Mouse (Mus musculus) intestine, postnatal 0 days (tissue): Measurements from ENCODE around the gene D17H6S53E. TPM values are rescaled to one million over a fixed set of nuclear protein-coding genes. Genes with fewer than 3 reads are reported as not detected.

Source experiments
- ATAC-seq: fragments of 200-750 bp; cut with Nextera tagmentation; 2 replicates; pipeline ENCODE4 v1.8.0; 2017; ENCODE audit warnings: mild to moderate bottlenecking, moderate TSS enrichment, moderate library complexity
- H3K27ac ChIP-seq: fragments of 300-500 bp; sonication (generic); 2 replicates; pipeline ENCODE4 v1.5.1; 2014; ENCODE audit warnings: mild to moderate bottlenecking, low read depth, low read length, moderate library complexity
- H3K27me3 ChIP-seq: fragments of 300-500 bp; sonication (generic); replicated peaks from 2 replicates; pipeline ENCODE4 v1.6.1; 2014; ENCODE audit warnings: low read length, mixed read lengths; ENCODE audit not compliant: control insufficient read depth, insufficient read depth
- H3K36me3 ChIP-seq: fragments of 300-500 bp; sonication (generic); 2 replicates; pipeline ENCODE4 v1.6.1; 2014; ENCODE audit warnings: mild to moderate bottlenecking, moderate library complexity; ENCODE audit not compliant: control insufficient read depth, insufficient read depth
- H3K4me1 ChIP-seq: fragments of 300-500 bp; sonication (generic); replicated peaks from 2 replicates; pipeline ENCODE4 v1.6.1; 2014; ENCODE audit warnings: antibody characterized with exemption, low read length, mixed read lengths; ENCODE audit not compliant: control insufficient read depth, insufficient read depth
- H3K4me2 ChIP-seq: fragments of 300-500 bp; sonication (generic); replicated peaks from 2 replicates; pipeline ENCODE4 v1.6.1; 2014; ENCODE audit warnings: low read depth, mild to moderate bottlenecking, moderate library complexity
- H3K4me3 ChIP-seq: fragments of 300-500 bp; sonication (generic); 2 replicates; pipeline ENCODE4 v1.5.1; 2014; ENCODE audit warnings: low read depth, low read length
- H3K9ac ChIP-seq: fragments of 300-500 bp; sonication (generic); 2 replicates; pipeline ENCODE4 v1.6.1; 2014; ENCODE audit warnings: mild to moderate bottlenecking, low read depth, low read length
- H3K9me3 ChIP-seq: fragments of 300-500 bp; sonication (generic); 2 replicates; pipeline ENCODE4 v1.6.1; 2016; ENCODE audit warnings: mixed run types; ENCODE audit not compliant: control insufficient read depth
- CTCF ChIP-seq: sonication (generic); IDR thresholded peaks from 2 replicates; pipeline ENCODE4 v1.5.1; 2016; ENCODE audit warnings: low read depth, mild to moderate bottlenecking, control low read depth, antibody characterized with exemption, moderate library complexity
- WGBS: fragments of 180-500 bp; shearing (Covaris S2); extraction: QIAGEN DNeasy Blood & Tissue Kit; methylation state at CpG from one replicate; pipeline ENCODE4 v1.1.7; 2014; 5-methylcytosine and 5-hydroxymethylcytosine counted together
- polyA plus RNA-seq: library from polyadenylated mRNA; unstranded; fragments of >200 nt; fragmentation: Nextera tagmentation; extraction: Ambion mirVana; gene quantifications from 2 replicates; pipeline ENCODE4 v1.2.1, GENCODE M21; 2015

D17H6S53E gene
- 26.3 and 29.7 TPM in 2 replicates for polyA plus RNA-seq

DNA sequence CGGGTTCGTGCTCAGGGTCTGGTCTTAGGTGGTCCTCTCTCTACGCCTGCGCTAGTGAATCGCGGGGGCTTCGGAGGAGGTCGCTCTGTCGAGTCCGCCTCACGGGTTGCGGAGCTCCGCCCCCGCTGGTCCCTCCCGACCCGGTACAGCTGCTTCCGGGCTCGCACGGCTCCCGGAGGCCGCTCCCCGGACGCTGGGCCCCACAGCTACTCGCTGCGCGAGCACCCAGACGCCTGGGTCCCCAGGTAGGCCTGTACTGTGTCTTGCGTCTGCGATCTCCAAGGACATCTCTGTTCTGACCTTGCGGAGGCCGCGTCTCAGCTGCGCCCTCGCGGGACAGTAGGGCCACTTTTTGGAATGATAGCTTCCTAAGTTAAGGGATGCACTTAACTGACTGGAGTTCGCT lies at the start of gene D17H6S53E:
TSS of gene D17H6S53E (plus strand) at position 168 of the 406 bp plus-strand sequence.
- Histone ChIP-seq H3K4me1 (peaks cover 6% of the 10 kb centered on the region; the same call in 1 of the 2 replicates), H3K27ac (peak within 1 kb of the TSS; percentile 91), H3K4me2 (peak within 1 kb of the TSS; percentile 84), H3K4me3 (peak within 1 kb of the TSS; percentile 60), H3K27me3 (no peaks in the 10 kb centered on the region), H3K9ac (peak within 1 kb of the TSS; percentile 78), H3K36me3 (peaks cover 26% of the 10 kb centered on the region; the same call in 1 of the 2 replicates), H3K9me3 (no peaks in the 10 kb centered on the region)
- WGBS: under 1% methylated on average over 36 of the region's 36 CpGs
- peak; percentile 59 for ATAC-seq
- TF ChIP-seq CTCF: peak; percentile 20

DNA sequence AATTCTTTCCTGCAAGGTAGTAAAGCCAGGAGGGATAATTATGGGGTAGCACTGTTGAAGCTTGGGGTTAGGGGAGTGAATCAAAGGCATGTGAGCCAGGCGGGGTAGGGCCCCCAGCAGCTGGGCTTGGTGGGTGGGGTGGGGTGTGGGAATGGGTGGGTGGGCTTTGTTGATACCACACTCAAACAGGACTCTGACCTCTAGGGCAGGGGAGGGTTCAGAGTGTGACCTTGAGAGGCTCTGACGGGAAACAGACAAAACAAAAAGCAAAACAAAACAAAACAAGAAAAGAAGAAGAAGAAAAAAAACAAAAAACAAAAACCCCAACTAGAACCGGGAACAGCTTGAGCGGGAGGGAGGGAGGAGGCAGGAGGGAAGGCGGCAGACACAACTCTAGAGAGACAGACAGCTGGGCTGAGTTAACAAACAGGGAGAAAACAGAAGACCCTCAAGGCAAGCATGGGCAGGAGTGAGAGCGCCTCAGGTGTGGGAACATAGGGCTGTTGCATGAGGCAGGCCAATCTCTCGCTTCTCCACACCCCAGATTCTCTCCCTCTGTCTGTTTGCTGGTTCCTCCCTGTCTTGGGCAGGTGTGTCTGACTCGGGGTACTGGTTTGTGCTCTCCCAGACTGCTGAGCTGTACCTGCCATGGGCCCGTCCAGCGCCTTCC lies 49.5 kb upstream of the D17H6S53E start, which contains the start of gene Ly6g6e:
TSS of gene Ly6g6e (plus strand) at position 396 of the 670 bp plus-strand sequence.
- no peaks in the 10 kb centered on the region for H3K36me3 ChIP-seq
- no peak for ATAC-seq
- no peaks in the 10 kb centered on the region for H3K9me3 ChIP-seq
- WGBS: 21% methylated on average over 9 of the region's 10 CpGs
- H3K27ac ChIP-seq: peak within 1 kb of the TSS; percentile 22; the same call in 1 of the 2 replicates
- H3K9ac ChIP-seq: peak within 1 kb of the TSS; percentile 44
- H3K4me1 ChIP-seq: peaks cover 11% of the 10 kb centered on the region; the same call in 1 of the 2 replicates
- H3K4me2 ChIP-seq: peak within 1 kb of the TSS; percentile 61
- TF ChIP-seq CTCF: no peak
- H3K4me3 ChIP-seq: peak within 1 kb of the TSS; percentile 23
- no peaks in the 10 kb centered on the region for H3K27me3 ChIP-seq

DNA sequence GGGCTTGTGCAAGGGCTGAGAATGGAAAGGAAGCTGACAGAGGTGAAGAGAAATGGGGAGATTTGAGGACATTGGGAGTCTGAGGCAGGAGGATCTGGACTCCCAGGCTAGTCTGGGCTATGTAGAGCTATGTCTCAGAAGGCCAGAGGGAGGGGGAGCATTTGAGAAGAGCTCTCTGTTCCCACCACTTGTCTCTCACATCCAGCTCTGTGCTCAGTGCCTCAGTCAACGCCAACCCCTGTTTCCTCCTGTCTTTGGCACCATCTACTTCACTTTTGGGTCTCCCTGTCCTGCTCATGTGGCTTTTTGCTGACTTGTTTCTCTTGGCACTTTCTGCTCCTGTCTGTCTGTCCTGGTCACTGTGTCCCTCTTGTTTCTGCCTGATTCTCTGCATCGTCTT lies 48.9 kb upstream of the D17H6S53E start:
- peak overlapping the region; percentile 44 for H3K9ac ChIP-seq
- H3K27me3 ChIP-seq: no peaks in the 10 kb centered on the region
- peak overlapping the region; percentile 23 for H3K4me3 ChIP-seq
- TF ChIP-seq CTCF: no peak
- 25% methylated on average over 2 of the region's 2 CpGs for WGBS
- H3K4me2 ChIP-seq: peak overlapping the region; percentile 61
- ATAC-seq: no peak
- peaks cover 11% of the 10 kb centered on the region; the same call in 1 of the 2 replicates for H3K4me1 ChIP-seq
- peak overlapping the region; percentile 22; the same call in 1 of the 2 replicates for H3K27ac ChIP-seq
- no peaks in the 10 kb centered on the region for H3K36me3 ChIP-seq
- no peaks in the 10 kb centered on the region for H3K9me3 ChIP-seq

DNA sequence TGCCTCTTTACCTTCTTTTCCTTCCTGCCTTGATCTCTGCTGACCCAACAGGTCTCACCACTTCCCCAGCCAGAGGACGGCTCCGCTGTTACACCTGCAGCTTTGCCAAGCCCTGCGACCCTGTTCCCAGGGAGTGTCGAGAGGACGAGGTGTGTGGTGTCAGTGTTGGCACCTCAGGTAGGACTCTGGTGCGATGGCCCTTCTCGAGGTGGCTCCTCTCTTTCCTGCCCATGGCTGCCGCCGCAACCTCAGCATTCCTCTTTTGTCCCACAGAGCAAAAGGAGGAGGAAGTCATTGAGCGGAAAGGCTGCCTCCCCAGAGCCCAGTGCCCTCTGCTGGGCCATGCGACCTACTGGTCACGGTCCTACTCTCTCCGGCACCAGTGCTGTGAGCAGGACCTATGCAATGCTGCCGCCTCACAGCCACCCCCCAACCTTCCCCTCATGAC lies 48.4 kb upstream of the D17H6S53E start, which contains the start of gene Ly6g6d:
TSS of gene Ly6g6d (minus strand) at position 280 of the 448 bp plus-strand sequence.
- WGBS: 9% methylated on average over 14 of the region's 14 CpGs
- no peaks in the 10 kb centered on the region for H3K36me3 ChIP-seq
- H3K9ac ChIP-seq: peak within 1 kb of the TSS; percentile 44
- TF ChIP-seq CTCF: peak; percentile 79
- peak within 1 kb of the TSS; percentile 22; the same call in 1 of the 2 replicates for H3K27ac ChIP-seq
- peak within 1 kb of the TSS; percentile 23 for H3K4me3 ChIP-seq
- peak within 1 kb of the TSS; percentile 61 for H3K4me2 ChIP-seq
- H3K9me3 ChIP-seq: no peaks in the 10 kb centered on the region
- ATAC-seq: peak; percentile 39
- H3K4me1 ChIP-seq: peaks cover 11% of the 10 kb centered on the region; the same call in 1 of the 2 replicates
- H3K27me3 ChIP-seq: no peaks in the 10 kb centered on the region

GRCm38 (mm10) chr17:35079778-35080177 lies 46.4 kb upstream of the D17H6S53E start:
- H3K4me2 ChIP-seq: peak overlapping the region; percentile 32; the same call in 1 of the 2 replicates
- ATAC-seq: peak; percentile 76
- peak; percentile 58 for TF ChIP-seq CTCF

GRCm38 (mm10) chr17:35080248-35080647 lies 45.9 kb upstream of the D17H6S53E start:
- no peak for TF ChIP-seq CTCF
- Histone ChIP-seq H3K9ac (0 out of 2 replicates have a peak overlapping the region, but pooled peaks have one; percentile 11), H3K36me3 (no peaks in the 10 kb centered on the region), H3K4me2 (peak overlapping the region; percentile 32; the same call in 1 of the 2 replicates), H3K27me3 (no peaks in the 10 kb centered on the region), H3K4me1 (peaks cover 11% of the 10 kb centered on the region; the same call in 1 of the 2 replicates), H3K4me3 (no peak overlapping the region), H3K27ac (peak overlapping the region; percentile 41; the same call in 1 of the 2 replicates), H3K9me3 (no peaks in the 10 kb centered on the region)
- ATAC-seq: peak; percentile 28
- WGBS: 32% methylated on average over 6 of the region's 6 CpGs

More at GRCm38 (mm10) chr17:35079778-35080177, 46.4 kb upstream of the D17H6S53E start:
- 28% methylated on average over 9 of the region's 9 CpGs for WGBS
- H3K4me1 ChIP-seq: peaks cover 11% of the 10 kb centered on the region; the same call in 1 of the 2 replicates
- 0 out of 2 replicates have a peak overlapping the region, but pooled peaks have one; percentile 11 for H3K9ac ChIP-seq
- H3K27ac ChIP-seq: peak overlapping the region; percentile 41; the same call in 1 of the 2 replicates
- no peaks in the 10 kb centered on the region for H3K27me3 ChIP-seq
- no peaks in the 10 kb centered on the region for H3K36me3 ChIP-seq
- H3K4me3 ChIP-seq: no peak overlapping the region
- no peaks in the 10 kb centered on the region for H3K9me3 ChIP-seq
